21 mouse cellular contexts compared by ENCODE assay signal in the genomic region with DNA sequence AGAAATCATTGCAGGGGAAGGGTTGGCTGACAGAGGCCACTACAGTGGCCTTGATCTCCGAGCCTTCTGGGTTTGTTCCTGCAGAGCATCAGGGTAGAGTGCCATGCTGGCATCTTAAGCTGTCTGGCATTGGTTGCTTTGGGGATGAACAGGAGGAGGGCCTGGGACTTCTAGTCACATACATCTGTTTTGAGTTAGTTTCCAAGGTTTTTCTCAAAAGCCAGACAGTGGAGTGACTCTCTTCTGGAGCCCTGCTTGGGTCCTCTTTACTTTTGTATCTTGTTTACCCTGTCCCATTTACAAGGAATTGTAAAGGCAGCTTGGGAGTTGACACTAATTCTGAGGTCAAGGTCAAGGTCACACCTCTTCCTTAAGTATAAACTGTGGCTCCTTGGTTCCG.
DNase-seq lines count a peak whose midpoint lies in the region; ATAC-seq and TF ChIP-seq lines count a peak whose summit lies in the region.
"Had no signal": no experiment of that assay in that cellular context is flagged by ENCODE, and none has a peak within 500 bp of the region (broad histone marks: within the 10 kb centered on the region; RNA-seq: fewer than 3 reads in every experiment).

No protein-coding gene starts in this region.

- no peaks in the 10 kb centered on the region for H3K27me3 ChIP-seq in stomach, embryonic 15.5 days (replicated peaks)
- H3K27me3 ChIP-seq in stomach, postnatal 0 days (ENCODE audit: control insufficient read depth, insufficient read depth, low read length), result no peaks in the 10 kb centered on the region
- H3K27me3 ChIP-seq in embryonic facial prominence, embryonic 12.5 days, result no peaks in the 10 kb centered on the region
- no peaks in the 10 kb centered on the region for H3K27me3 ChIP-seq in kidney, adult 2 months (replicated peaks; ENCODE audit: control insufficient read depth, insufficient read depth, low read length)
- H3K27me3 ChIP-seq: forebrain, embryonic 13.5 days; liver, embryonic 15.5 days had no signal

- no peak for TF ChIP-seq CTCF in stomach, postnatal 0 days (IDR thresholded peaks at IDR 0.05; ENCODE audit: low read depth)
- no peak for TF ChIP-seq CTCF in bone marrow, adult 2 months (IDR thresholded peaks at IDR 0.05; ENCODE audit: control insufficient read depth, insufficient read depth, low read length)
- no peak for TF ChIP-seq CTCF in kidney, adult 2 months (conservative IDR thresholded peaks at IDR 0.05; ENCODE audit: insufficient read depth, insufficient read length, low read depth, low read length)

- no peak overlapping the region for H3K9ac ChIP-seq in stomach, embryonic 15.5 days
- no peak overlapping the region for H3K9ac ChIP-seq in stomach, postnatal 0 days (ENCODE audit: low read length)
- H3K9ac ChIP-seq in embryonic facial prominence, embryonic 12.5 days, result no peak overlapping the region
- H3K9ac ChIP-seq: forebrain, embryonic 13.5 days; liver, embryonic 15.5 days had no signal

- 53% methylated on average over 2 of the region's 2 CpGs for WGBS in stomach, embryonic 15.5 days
- WGBS in stomach, postnatal 0 days, result 51% methylated on average over 2 of the region's 2 CpGs
- 77% methylated on average over 2 of the region's 2 CpGs for WGBS in bone marrow, adult 2 months
- WGBS in embryonic facial prominence, embryonic 12.5 days, result 22% methylated on average over 2 of the region's 2 CpGs
- 89% methylated on average over 2 of the region's 2 CpGs for WGBS in kidney, adult 2 months

- no peaks in the 10 kb centered on the region for H3K36me3 ChIP-seq in stomach, embryonic 15.5 days
- H3K36me3 ChIP-seq in stomach, postnatal 0 days (ENCODE audit: control insufficient read depth, insufficient read depth, low read length), result no peaks in the 10 kb centered on the region
- H3K36me3 ChIP-seq in embryonic facial prominence, embryonic 12.5 days, result no peaks in the 10 kb centered on the region
- H3K36me3 ChIP-seq in kidney, adult 2 months (ENCODE audit: control insufficient read depth, insufficient read depth, low read length), result no peaks in the 10 kb centered on the region
- H3K36me3 ChIP-seq: hindbrain, embryonic 10.5 days; liver, embryonic 15.5 days had no signal

- no peak overlapping the region for H3K4me2 ChIP-seq in stomach, embryonic 15.5 days
- no peak overlapping the region for H3K4me2 ChIP-seq in stomach, postnatal 0 days (replicated peaks; ENCODE audit: low read depth)
- H3K4me2 ChIP-seq in embryonic facial prominence, embryonic 12.5 days (replicated peaks), result no peak overlapping the region
- H3K4me2 ChIP-seq: forebrain, embryonic 13.5 days; liver, embryonic 15.5 days had no signal

- no peak overlapping the region for H3K4me3 ChIP-seq in stomach, embryonic 15.5 days (replicated peaks)
- H3K4me3 ChIP-seq in stomach, postnatal 0 days (ENCODE audit: low read depth, low read length), result no peak overlapping the region
- no peak overlapping the region for H3K4me3 ChIP-seq in bone marrow, adult 2 months (replicated peaks; ENCODE audit: control insufficient read depth, low read depth, low read length)
- H3K4me3 ChIP-seq in embryonic facial prominence, embryonic 12.5 days, result no peak overlapping the region
- H3K4me3 ChIP-seq in kidney, adult 2 months (ENCODE audit: insufficient read depth, low read depth, low read length), result no peak overlapping the region
- H3K4me3 ChIP-seq: forebrain, embryonic 13.5 days; hindbrain, embryonic 10.5 days; layer of hippocampus, adult 2 months; liver, embryonic 15.5 days had no signal

- 0 out of 2 replicates have a peak overlapping the region, but pooled peaks have one; percentile 9 for H3K27ac ChIP-seq in stomach, embryonic 15.5 days
- H3K27ac ChIP-seq in stomach, postnatal 0 days (replicated peaks), result no peak overlapping the region
- H3K27ac ChIP-seq in bone marrow, adult 2 months (ENCODE audit: control insufficient read depth, insufficient read depth, low read depth, low read length, poor library complexity), result peak overlapping the region; percentile 40
- peak overlapping the region; percentile 25; the same call in 1 of the 2 replicates for H3K27ac ChIP-seq in embryonic facial prominence, embryonic 12.5 days
- no peak overlapping the region for H3K27ac ChIP-seq in kidney, adult 2 months (ENCODE audit: insufficient read depth, low read depth, low read length)
- H3K27ac ChIP-seq: forebrain, embryonic 13.5 days; hindbrain, embryonic 10.5 days; layer of hippocampus, adult 2 months; liver, embryonic 15.5 days had no signal

- ATAC-seq in stomach, embryonic 15.5 days (ENCODE audit: insufficient read depth, low FRiP score, low read depth), result no peak
- ATAC-seq in stomach, postnatal 0 days (ENCODE audit: low FRiP score, low TSS enrichment), result no peak
- no peak for ATAC-seq in embryonic facial prominence, embryonic 12.5 days (ENCODE audit: insufficient number of reproducible peaks, insufficient read depth, low FRiP score, low TSS enrichment)
- ATAC-seq: forebrain, embryonic 13.5 days; lung, postnatal 0 days; midbrain, embryonic 16.5 days had no signal

- H3K9me3 ChIP-seq in stomach, embryonic 15.5 days, result no peaks in the 10 kb centered on the region
- no peaks in the 10 kb centered on the region for H3K9me3 ChIP-seq in stomach, postnatal 0 days (ENCODE audit: control insufficient read depth, low read length)
- no peaks in the 10 kb centered on the region for H3K9me3 ChIP-seq in embryonic facial prominence, embryonic 12.5 days
- H3K9me3 ChIP-seq: forebrain, embryonic 13.5 days; hindbrain, embryonic 10.5 days; liver, embryonic 15.5 days had no signal

- no peak for DNase-seq in stomach, postnatal 0 days (ENCODE audit: low spot score)
- DNase-seq in cerebellum, adult 11 months, result no peak
- DNase-seq in kidney, adult 2 months, result no peak
- no peak for DNase-seq in spleen, adult 18-20 months
- DNase-seq: cerebellum, adult 18-20 months; cerebellum, postnatal 25 days; gastrocnemius, postnatal 25 days; kidney, adult 8-10 months; kidney, postnatal 14 days; layer of hippocampus, postnatal 36 days; right cerebral cortex, postnatal 4 days; thymus, postnatal 25 days had no signal

- TF ChIP-seq EP300 in stomach, postnatal 0 days (optimal IDR thresholded peaks at IDR 0.05), result no peak

- H3K4me1 ChIP-seq in stomach, embryonic 15.5 days, result no peaks in the 10 kb centered on the region
- H3K4me1 ChIP-seq in stomach, postnatal 0 days (replicated peaks; ENCODE audit: control insufficient read depth, insufficient read depth), result no peaks in the 10 kb centered on the region
- peaks cover 3% of the 10 kb centered on the region; the same call in 1 of the 2 replicates for H3K4me1 ChIP-seq in bone marrow, adult 2 months (ENCODE audit: control insufficient read depth, insufficient read depth, low read length)
- H3K4me1 ChIP-seq in embryonic facial prominence, embryonic 12.5 days, result peaks cover 8% of the 10 kb centered on the region; the same call in 1 of the 2 replicates
- no peaks in the 10 kb centered on the region for H3K4me1 ChIP-seq in kidney, adult 2 months (ENCODE audit: control insufficient read depth, insufficient read depth, low read length)
- H3K4me1 ChIP-seq: liver, embryonic 15.5 days had no signal

- TF ChIP-seq POLR2A in bone marrow, adult 2 months (IDR thresholded peaks at IDR 0.05; ENCODE audit: borderline replicate concordance, control insufficient read depth, low read depth, low read length), result no peak
- no peak for TF ChIP-seq POLR2A in kidney, adult 2 months (IDR thresholded peaks at IDR 0.05; ENCODE audit: low read depth, low read length)

Comparison
In these comparisons a context has a peak if more than half of its experiments do, and no peak if none do; other contexts are left out.
1. H3K27ac ChIP-seq: peak in stomach, embryonic 15.5 days (single experiment), bone marrow, adult 2 months (single experiment) and embryonic facial prominence, embryonic 12.5 days (single experiment); none in stomach, postnatal 0 days (single experiment) and kidney, adult 2 months (single experiment).